Mouse (Mus musculus) MEL (cell line): ENCODE results near the gene Emc8.

Experiments used
- BHLHE40 ChIP-seq: IDR thresholded peaks from 2 replicates; pipeline ENCODE4 v1.6.1; 2012; ENCODE audit warnings: low read depth, mild to moderate bottlenecking, inconsistent platforms, low read length, improper control_type of control experiment, borderline replicate concordance
- CTCF ChIP-seq, 3 experiments: IDR thresholded peaks in 2 of 3; conservative IDR thresholded peaks in 1 of 3; 2 replicates each; pipeline ENCODE4 v1.5.1; 2011 to 2012; ENCODE audit warnings: low read length in 3 of 3, low read depth in 2 of 3, mild to moderate bottlenecking in 2 of 3, improper control_type of control experiment in 1 of 3, inconsistent platforms in 1 of 3, mixed read lengths in 1 of 3, moderate library complexity in 1 of 3; ENCODE audit not compliant: control insufficient read depth in 1 of 3, insufficient read depth in 1 of 3, poor library complexity in 1 of 3, severe bottlenecking in 1 of 3
- ELF1 ChIP-seq: IDR thresholded peaks from 2 replicates; pipeline ENCODE4 v1.6.1; 2014; ENCODE audit warnings: low read depth, mild to moderate bottlenecking, inconsistent platforms, low read length, improper control_type of control experiment, moderate library complexity
- KAT2A ChIP-seq: conservative IDR thresholded peaks from 2 replicates; pipeline ENCODE4 v1.6.1; 2012; ENCODE audit warnings: low read depth, low read length, improper control_type of control experiment, inconsistent platforms
- MAFK ChIP-seq: IDR thresholded peaks from 2 replicates; pipeline ENCODE4 v1.6.1; 2011; ENCODE audit warnings: low read depth, mild to moderate bottlenecking, low read length, improper control_type of control experiment, borderline replicate concordance
- MAX ChIP-seq: IDR thresholded peaks from 2 replicates; pipeline ENCODE4 v1.6.1; 2011; ENCODE audit warnings: low read length, improper control_type of control experiment
- MXI1 ChIP-seq: IDR thresholded peaks from 2 replicates; pipeline ENCODE4 v1.6.1; 2011; ENCODE audit warnings: mild to moderate bottlenecking, low read depth, low read length, improper control_type of control experiment
- NRF1 ChIP-seq: IDR thresholded peaks from 2 replicates; pipeline ENCODE4 v1.6.1; 2014; ENCODE audit warnings: low read depth, mild to moderate bottlenecking, inconsistent platforms, low read length, improper control_type of control experiment, moderate library complexity; ENCODE audit not compliant: poor library complexity, insufficient read depth, severe bottlenecking
- POLR2A ChIP-seq, 2 experiments: IDR thresholded peaks; 2 replicates each; pipeline ENCODE4 v1.6.1; 2011 to 2012; ENCODE audit warnings: low read length in 2 of 2, mild to moderate bottlenecking in 2 of 2, control low read depth in 1 of 2, improper control_type of control experiment in 1 of 2, low read depth in 1 of 2, moderate library complexity in 1 of 2; ENCODE audit not compliant: control insufficient read depth in 1 of 2, insufficient read depth in 1 of 2, poor library complexity in 1 of 2
- TBP ChIP-seq: IDR thresholded peaks from 2 replicates; pipeline ENCODE4 v1.8.0; 2011; ENCODE audit warnings: low read depth, low read length, improper control_type of control experiment
- USF1 ChIP-seq: IDR thresholded peaks from 2 replicates; pipeline ENCODE4 v1.6.1; 2014; ENCODE audit warnings: low read depth, mild to moderate bottlenecking, inconsistent platforms, low read length, improper control_type of control experiment, moderate library complexity
- ZC3H11A ChIP-seq: IDR thresholded peaks from 2 replicates; pipeline ENCODE4 v1.6.1; 2012; ENCODE audit warnings: low read depth, mild to moderate bottlenecking, inconsistent platforms, low read length, improper control_type of control experiment
- ZKSCAN1 ChIP-seq: IDR thresholded peaks from 2 replicates; pipeline ENCODE4 v1.6.1; 2012; ENCODE audit warnings: low read depth, mild to moderate bottlenecking, inconsistent platforms, low read length, improper control_type of control experiment, moderate library complexity

DNA sequence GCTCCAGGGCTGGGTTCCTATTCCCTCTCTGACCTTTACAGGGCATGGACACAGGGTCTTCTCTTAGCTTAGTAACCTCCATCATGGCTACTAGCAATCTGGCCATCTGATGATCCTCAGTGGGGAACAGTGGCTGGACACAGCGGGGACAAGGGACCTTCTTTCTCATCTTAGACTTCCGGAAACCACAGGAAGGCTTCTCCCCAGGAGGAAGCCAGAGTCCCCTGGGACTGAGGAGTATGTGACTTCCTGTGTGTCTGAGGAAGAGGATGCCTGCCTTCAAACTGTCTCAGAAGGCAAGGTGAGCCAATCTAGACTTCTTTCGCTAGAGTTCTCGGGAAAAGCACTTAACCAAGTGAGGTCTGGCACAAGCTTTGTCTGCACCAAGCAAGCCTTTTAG is 31.7 kb upstream of the Emc8 start:
- TF ChIP-seq MAX = no peak
- no peak for TF ChIP-seq ELF1
- no peak for TF ChIP-seq BHLHE40
- no peak for TF ChIP-seq USF1
- TF ChIP-seq TBP = no peak
- no peak for TF ChIP-seq MAFK
- TF ChIP-seq POLR2A (IDR thresholded peaks at IDR 0.05; ENCODE audit: control insufficient read depth in 1 of 2, insufficient read depth in 1 of 2, low read depth in 1 of 2, low read length in 2 of 2, poor library complexity in 1 of 2) = no peak
- no peak for TF ChIP-seq KAT2A
- TF ChIP-seq CTCF (IDR thresholded peaks at IDR 0.05 in 2 of 3, conservative IDR thresholded peaks at IDR 0.05 in 1 of 3; ENCODE audit: control insufficient read depth in 1 of 3, insufficient read depth in 1 of 3, low read depth in 2 of 3, low read length in 3 of 3, poor library complexity in 1 of 3, severe bottlenecking in 1 of 3) = no peak
- TF ChIP-seq MXI1 = no peak
- no peak for TF ChIP-seq ZKSCAN1
- TF ChIP-seq NRF1 = no peak
- no peak for TF ChIP-seq ZC3H11A
